Mouse (Mus musculus) lung, embryonic 15.5 days (tissue): ENCODE measurements at regions not wholly inside any gene's neighbourhood (a gene's known extent, or its start where the extent isn't known, plus 50 kb on each side); places are given as distances from the start of the nearest gene placed in this dataset.

ENCODE experiments used
- ATAC-seq: fragments of 200-750 bp; cut with Nextera tagmentation; 2 replicates; pipeline ENCODE4 v1.8.0; 2017; ENCODE audit warnings: moderate number of reproducible peaks, borderline replicate concordance; ENCODE audit not compliant: low FRiP score, low TSS enrichment; ENCODE audit errors: extremely low read depth
- H3K27ac ChIP-seq: fragments of 300-500 bp; sonication (generic); 2 replicates; pipeline ENCODE4 v1.5.1; 2015; ENCODE audit warnings: moderate library complexity, mild to moderate bottlenecking, inconsistent platforms
- H3K27me3 ChIP-seq: fragments of 300-500 bp; sonication (generic); 2 replicates; pipeline ENCODE4 v1.6.1; 2015; ENCODE audit warnings: inconsistent platforms
- H3K36me3 ChIP-seq: fragments of 300-500 bp; sonication (generic); 2 replicates; pipeline ENCODE4 v1.6.1; 2015; ENCODE audit warnings: inconsistent platforms
- H3K4me1 ChIP-seq: fragments of 300-500 bp; sonication (generic); 2 replicates; pipeline ENCODE4 v1.6.1; 2015; ENCODE audit warnings: inconsistent platforms
- H3K4me2 ChIP-seq: fragments of 300-500 bp; sonication (generic); 2 replicates; pipeline ENCODE4 v1.6.1; 2015; ENCODE audit warnings: inconsistent platforms, mild to moderate bottlenecking, moderate library complexity
- H3K4me3 ChIP-seq: fragments of 300-500 bp; sonication (generic); 2 replicates; pipeline ENCODE4 v1.5.1; 2015; ENCODE audit warnings: mild to moderate bottlenecking, inconsistent platforms
- H3K9ac ChIP-seq: fragments of 300-500 bp; sonication (generic); 2 replicates; pipeline ENCODE4 v1.6.1; 2015; ENCODE audit warnings: inconsistent platforms
- H3K9me3 ChIP-seq: fragments of 300-500 bp; sonication (generic); 2 replicates; pipeline ENCODE4 v1.6.1; 2016; ENCODE audit warnings: inconsistent platforms
- WGBS: fragments of 180-500 bp; shearing (Covaris S2); methylation state at CpG from one replicate; pipeline ENCODE4 v1.1.7; 2015; 5-methylcytosine and 5-hydroxymethylcytosine counted together

DNA sequence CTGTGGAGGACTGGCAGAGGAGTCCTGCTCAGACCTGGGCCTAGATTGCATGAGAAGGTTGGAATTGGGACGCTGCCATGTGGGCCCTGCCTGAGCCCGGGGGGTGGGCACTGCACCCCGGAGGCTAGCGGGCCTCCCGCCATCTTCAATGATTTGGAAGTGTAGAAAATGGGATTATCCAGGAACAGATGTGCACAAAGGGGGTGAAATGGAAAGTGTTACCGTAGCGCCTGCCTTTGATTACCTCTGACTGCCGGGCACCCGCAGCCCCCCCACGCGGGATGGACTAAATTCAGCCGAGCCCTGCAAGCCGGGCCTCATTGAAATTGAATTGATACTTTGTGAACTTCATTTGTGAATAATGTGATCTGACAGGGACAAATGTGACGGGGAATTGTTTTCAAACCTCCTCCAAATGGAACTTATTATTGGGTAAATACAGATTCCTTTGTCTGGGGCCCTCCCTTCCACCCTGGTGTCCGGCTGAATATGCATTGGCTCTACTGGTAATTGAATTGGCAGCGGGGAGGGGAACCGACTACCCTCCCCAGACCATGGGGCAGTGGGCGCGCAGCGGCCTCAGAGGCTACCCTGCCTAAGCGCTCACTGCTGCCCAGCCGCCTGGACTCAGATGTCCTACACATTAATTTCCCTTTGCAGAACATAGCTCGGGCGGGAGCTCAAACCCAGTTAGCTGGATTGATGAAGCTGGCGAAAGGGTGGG is 77.9 kb upstream of the Nkx1-1 start:
- no peaks in the 10 kb centered on the region for H3K9me3 ChIP-seq
- no peaks in the 10 kb centered on the region for H3K36me3 ChIP-seq
- H3K27ac ChIP-seq, result no peak overlapping the region
- no peak for ATAC-seq
- H3K4me2 ChIP-seq, result no peak overlapping the region
- no peak overlapping the region for H3K9ac ChIP-seq
- H3K4me3 ChIP-seq, result no peak overlapping the region
- H3K4me1 ChIP-seq, result no peaks in the 10 kb centered on the region
- 66% methylated on average over 25 of the region's 25 CpGs for WGBS
- H3K27me3 ChIP-seq, result 0 out of 2 replicates have a peak, but pooled peaks cover 4% of the 10 kb centered on the region

DNA sequence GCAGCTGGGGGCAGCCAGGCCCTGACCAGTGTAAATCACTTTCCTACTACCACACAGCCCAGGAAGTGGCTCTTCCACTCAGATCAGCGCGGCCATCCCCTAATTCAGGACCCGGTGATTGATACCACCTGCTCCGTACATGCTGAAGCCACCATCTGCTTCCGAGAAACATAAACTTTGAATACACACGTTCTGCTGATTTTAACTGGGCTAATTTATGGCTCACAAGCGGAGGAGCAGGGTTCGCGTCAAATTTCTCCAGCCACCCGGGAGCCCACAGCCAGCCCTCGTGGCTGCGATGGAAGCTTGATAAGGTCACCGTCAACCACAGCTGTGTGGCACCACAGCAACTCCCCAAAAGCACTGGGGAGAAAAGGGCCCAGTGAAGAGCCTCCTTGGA is 72.0 kb upstream of the Nkx1-1 start:
- Histone ChIP-seq H3K4me2 (no peak overlapping the region), H3K4me3 (no peak overlapping the region), H3K9ac (no peak overlapping the region), H3K27ac (no peak overlapping the region), H3K27me3 (no peaks in the 10 kb centered on the region), H3K4me1 (no peaks in the 10 kb centered on the region), H3K9me3 (no peaks in the 10 kb centered on the region), H3K36me3 (no peaks in the 10 kb centered on the region)
- WGBS, result 23% methylated on average over 13 of the region's 13 CpGs
- no peak for ATAC-seq

DNA sequence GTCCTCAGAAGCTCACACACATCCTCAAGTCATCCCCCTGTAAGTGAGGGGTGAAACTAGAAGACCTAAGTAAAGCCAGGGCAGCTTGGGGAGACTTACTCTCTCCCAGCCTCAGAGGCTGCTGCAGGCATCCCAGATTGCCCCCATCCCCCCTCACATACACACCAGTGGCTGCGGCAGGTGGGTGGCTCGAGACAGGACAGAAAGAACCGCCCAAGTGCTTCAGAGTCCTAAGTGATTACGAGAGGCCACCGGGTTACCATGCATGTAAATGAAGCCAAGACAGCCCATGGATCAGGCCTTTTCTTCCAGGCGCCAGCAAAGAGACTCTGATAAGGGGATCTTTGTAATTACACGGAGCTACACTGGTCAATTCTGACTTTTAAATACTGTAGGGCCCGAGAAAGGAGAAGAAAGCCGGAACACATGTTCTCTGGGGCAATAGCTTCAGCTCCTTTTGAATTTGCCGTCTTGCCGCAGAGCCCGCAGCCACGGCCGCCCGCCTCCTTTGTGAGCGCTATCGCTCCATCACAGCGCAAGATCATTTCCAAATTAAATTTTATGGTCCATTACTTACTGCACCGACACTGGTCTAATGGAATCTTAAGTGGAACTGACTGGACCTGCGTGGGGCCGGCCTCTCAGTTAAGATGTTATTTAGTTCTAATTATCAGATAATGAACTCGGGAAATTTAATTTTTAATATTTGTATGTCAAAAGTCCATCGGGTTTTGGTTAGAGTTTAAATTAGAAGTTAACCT is 68.1 kb upstream of the Nkx1-1 start:
- no peaks in the 10 kb centered on the region for H3K36me3 ChIP-seq
- ATAC-seq, result no peak
- H3K9ac ChIP-seq, result no peak overlapping the region
- H3K4me3 ChIP-seq, result no peak overlapping the region
- no peak overlapping the region for H3K4me2 ChIP-seq
- H3K27me3 ChIP-seq, result no peaks in the 10 kb centered on the region
- no peaks in the 10 kb centered on the region for H3K4me1 ChIP-seq
- no peaks in the 10 kb centered on the region for H3K9me3 ChIP-seq
- no peak overlapping the region for H3K27ac ChIP-seq
- 62% methylated on average over 23 of the region's 23 CpGs for WGBS

DNA sequence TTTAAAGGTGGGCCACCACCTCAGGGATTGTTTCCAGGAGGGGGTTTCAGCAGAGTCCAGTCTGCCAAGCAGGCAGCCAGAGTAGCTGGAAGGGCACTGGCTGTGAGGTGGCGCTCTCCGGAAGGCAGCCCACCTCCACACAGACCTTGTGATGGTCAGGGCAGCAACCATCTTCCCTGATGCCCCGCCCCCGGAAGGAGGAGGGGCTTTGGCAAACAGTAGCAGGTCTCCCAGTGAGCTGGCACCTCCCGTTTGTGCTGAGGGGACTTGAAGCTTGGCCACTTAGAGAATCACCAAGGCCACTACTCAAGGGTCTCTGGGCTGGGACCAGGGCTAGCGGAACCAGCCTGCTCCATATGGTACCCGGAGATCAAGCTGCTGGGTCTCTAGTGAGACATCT is 67.4 kb upstream of the Nkx1-1 start:
- no peak overlapping the region for H3K4me2 ChIP-seq
- no peak overlapping the region for H3K9ac ChIP-seq
- H3K27me3 ChIP-seq, result no peaks in the 10 kb centered on the region
- 45% methylated on average over 7 of the region's 7 CpGs for WGBS
- H3K27ac ChIP-seq, result no peak overlapping the region
- H3K4me3 ChIP-seq, result no peak overlapping the region
- H3K9me3 ChIP-seq, result no peaks in the 10 kb centered on the region
- no peak for ATAC-seq
- H3K4me1 ChIP-seq, result no peaks in the 10 kb centered on the region
- H3K36me3 ChIP-seq, result no peaks in the 10 kb centered on the region

DNA sequence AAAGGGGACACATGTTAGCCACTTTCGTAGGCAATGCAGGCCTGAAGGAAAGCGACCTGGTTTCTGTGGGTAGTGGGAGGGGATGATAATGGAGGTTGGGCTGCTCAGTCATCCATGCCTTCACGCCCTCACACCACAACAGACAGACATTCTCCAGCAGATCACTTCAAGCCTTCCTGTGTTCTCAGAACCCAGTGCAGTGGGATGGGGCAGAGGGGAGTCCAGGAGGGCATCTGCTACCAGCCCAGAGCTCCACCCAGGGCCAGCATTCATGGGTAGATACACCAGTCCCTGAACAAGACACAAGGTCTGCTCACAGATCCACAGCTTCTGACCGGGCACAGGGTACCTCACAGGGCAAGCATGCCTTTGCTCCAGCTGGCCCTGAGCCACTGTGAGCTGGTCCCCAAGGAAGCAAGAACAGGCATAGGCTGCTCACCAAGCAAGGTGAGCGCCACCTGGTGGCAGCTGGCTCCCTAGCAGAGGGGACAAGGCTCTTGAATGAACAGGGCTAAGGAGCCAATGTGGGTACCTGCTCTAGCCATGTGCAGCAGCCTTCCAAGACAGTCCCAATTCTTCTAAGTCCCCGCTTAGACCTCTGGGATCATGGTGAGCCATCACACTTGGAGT is 62.2 kb upstream of the Nkx1-1 start:
- H3K27ac ChIP-seq, result no peak overlapping the region
- H3K4me1 ChIP-seq, result no peaks in the 10 kb centered on the region
- no peaks in the 10 kb centered on the region for H3K36me3 ChIP-seq
- no peaks in the 10 kb centered on the region for H3K9me3 ChIP-seq
- no peak overlapping the region for H3K4me2 ChIP-seq
- peak; percentile 62; the same call in 1 of the 2 replicates for ATAC-seq
- no peaks in the 10 kb centered on the region for H3K27me3 ChIP-seq
- no peak overlapping the region for H3K4me3 ChIP-seq
- 24% methylated on average over 6 of the region's 6 CpGs for WGBS
- H3K9ac ChIP-seq, result no peak overlapping the region

DNA sequence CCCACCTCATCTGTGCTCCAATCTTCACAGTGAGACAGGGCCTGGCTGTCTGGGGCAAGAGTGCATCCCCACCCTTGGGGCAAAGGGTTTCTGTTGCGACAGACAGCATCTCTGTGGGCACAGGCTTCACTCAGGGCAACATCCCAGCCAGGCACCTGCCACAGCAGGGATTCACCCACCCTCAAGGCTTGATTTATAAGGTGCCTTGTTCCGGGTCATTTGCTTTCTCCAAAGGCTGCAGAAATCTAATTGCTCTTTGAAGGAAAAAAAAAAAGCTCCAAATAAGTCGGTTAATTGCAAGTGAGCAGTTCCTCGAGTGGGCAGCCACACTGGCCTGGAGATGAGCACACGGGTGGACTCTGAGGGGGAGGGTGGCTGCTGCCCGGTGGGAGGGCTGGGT is 61.5 kb upstream of the Nkx1-1 start:
- H3K27me3 ChIP-seq, result no peaks in the 10 kb centered on the region

DNA sequence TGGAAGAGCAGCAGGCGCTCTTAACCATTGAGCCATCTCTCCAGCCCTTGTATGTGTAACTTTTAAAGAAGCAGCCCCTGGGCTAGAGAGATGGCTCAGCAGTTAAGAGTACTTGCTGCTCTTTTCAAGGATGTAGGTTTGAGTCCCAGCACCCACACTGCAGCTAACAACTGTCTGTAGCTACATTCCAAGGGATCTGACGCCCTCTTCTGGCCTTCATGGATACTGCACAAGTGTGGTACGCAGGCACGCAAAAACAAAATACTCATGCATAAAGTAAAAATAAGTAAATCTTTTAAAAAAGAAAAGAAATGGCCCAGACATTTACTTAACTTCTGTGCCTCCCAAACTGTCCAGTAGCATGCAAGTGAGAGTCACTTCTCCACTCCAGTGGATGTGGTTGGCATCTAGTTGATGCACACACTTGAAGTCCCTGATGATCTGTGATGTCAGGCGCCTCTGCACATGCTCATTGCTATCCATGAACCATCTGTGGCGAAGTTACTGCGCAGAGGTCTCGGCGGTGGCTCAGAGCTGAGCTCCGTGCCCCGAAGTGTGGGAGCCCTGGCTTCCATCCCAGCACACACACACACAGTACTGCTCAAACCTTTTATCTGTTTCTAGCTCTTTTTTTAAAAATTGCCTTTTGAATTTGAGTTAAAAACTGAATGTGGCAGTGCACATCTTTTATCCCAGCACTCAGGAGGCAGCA is 59.0 kb upstream of the Nkx1-1 start:
- 78% methylated on average over 11 of the region's 11 CpGs for WGBS
- H3K9me3 ChIP-seq, result no peaks in the 10 kb centered on the region
- H3K4me1 ChIP-seq, result no peaks in the 10 kb centered on the region
- peaks cover 3% of the 10 kb centered on the region; the same call in 1 of the 2 replicates for H3K27me3 ChIP-seq
- H3K9ac ChIP-seq, result no peak overlapping the region
- H3K27ac ChIP-seq, result no peak overlapping the region
- H3K4me2 ChIP-seq, result no peak overlapping the region
- H3K36me3 ChIP-seq, result no peaks in the 10 kb centered on the region
- ATAC-seq, result no peak
- no peak overlapping the region for H3K4me3 ChIP-seq

More for the DNA sequence above, 61.5 kb upstream of the Nkx1-1 start:
- no peak overlapping the region for H3K4me2 ChIP-seq
- H3K9ac ChIP-seq, result no peak overlapping the region
- H3K4me1 ChIP-seq, result no peaks in the 10 kb centered on the region
- no peaks in the 10 kb centered on the region for H3K9me3 ChIP-seq
- H3K36me3 ChIP-seq, result no peaks in the 10 kb centered on the region
- no peak overlapping the region for H3K4me3 ChIP-seq
- no peak overlapping the region for H3K27ac ChIP-seq
- 60% methylated on average over 6 of the region's 6 CpGs for WGBS
- no peak for ATAC-seq

DNA sequence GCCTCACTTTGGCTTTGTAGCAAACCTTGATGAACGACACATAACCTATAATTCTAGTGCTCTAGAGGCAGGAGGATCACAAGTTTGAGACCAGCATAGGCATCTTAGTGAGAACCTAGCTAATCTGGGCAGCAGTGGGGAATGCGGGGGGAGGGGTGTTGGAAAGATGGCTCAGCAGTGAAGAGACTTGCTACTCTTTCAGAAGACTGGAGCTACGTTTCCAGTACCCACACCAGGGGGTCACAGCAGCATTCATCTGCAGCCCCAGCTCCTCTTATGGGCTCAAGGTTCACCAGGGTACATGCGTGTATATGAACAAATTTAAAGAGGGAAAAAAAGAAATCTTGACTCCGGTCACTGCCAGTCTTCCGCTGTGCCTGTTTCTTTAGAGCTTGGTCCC is 55.5 kb upstream of the Nkx1-1 start:
- Histone ChIP-seq H3K9ac (no peak overlapping the region), H3K4me2 (no peak overlapping the region), H3K36me3 (no peaks in the 10 kb centered on the region), H3K9me3 (no peaks in the 10 kb centered on the region), H3K27ac (no peak overlapping the region), H3K4me3 (no peak overlapping the region), H3K4me1 (no peaks in the 10 kb centered on the region), H3K27me3 (peaks cover 4% of the 10 kb centered on the region; the same call in 1 of the 2 replicates)
- no peak for ATAC-seq
- 66% methylated on average over 6 of the region's 6 CpGs for WGBS

DNA sequence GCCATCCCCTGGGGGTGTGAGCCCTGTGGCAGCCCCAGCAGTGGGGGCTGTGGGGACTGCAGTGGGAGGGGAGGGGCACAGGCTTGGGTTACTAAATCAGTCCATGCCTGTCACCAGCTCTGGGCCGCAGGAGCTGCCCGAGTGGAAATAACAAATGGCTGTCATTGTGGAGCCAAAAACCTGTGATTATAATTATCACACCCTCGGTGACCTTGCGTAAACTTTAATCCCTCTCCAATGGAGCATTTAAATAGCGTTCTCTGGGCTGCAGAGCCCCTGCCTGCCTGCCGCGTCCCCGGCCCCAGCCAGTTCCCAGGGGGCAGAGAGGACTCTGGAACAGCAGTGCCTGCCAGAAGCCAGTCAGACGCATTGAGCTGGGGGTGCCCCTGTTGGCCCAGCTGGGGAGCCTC is 54.4 kb upstream of the Nkx1-1 start:
- Histone ChIP-seq H3K4me3 (no peak overlapping the region), H3K27me3 (peaks cover 4% of the 10 kb centered on the region; the same call in 1 of the 2 replicates), H3K9ac (no peak overlapping the region), H3K4me2 (no peak overlapping the region), H3K36me3 (no peaks in the 10 kb centered on the region), H3K4me1 (no peaks in the 10 kb centered on the region), H3K9me3 (no peaks in the 10 kb centered on the region), H3K27ac (no peak overlapping the region)
- ATAC-seq, result no peak
- WGBS, result 16% methylated on average over 9 of the region's 9 CpGs

DNA sequence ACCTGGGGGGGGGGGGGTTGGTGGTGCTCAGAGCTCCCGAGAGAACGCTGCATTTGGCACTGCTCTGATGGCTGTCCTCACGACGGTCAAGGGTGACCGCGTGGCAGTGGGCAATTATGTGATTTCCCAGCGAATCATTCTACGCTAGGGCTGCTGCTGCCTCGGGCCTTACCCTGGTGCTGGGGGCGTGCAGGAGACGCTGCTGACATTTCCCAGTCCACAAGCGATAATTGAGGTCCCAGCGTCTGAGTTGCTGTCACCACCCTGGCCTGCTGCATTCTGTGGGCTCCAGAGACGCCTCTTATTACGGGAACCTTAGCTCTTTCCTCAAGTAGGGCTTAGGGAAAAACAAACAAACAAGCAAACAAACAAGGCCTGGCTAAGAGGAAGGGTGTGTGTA is 52.0 kb upstream of the Nkx1-1 start:
- ATAC-seq, result no peak

More for the DNA sequence above, 52.0 kb upstream of the Nkx1-1 start:
- Histone ChIP-seq H3K27me3 (peaks cover 4% of the 10 kb centered on the region; the same call in 1 of the 2 replicates), H3K9me3 (no peaks in the 10 kb centered on the region), H3K27ac (no peak overlapping the region), H3K9ac (no peak overlapping the region), H3K4me1 (no peaks in the 10 kb centered on the region), H3K36me3 (no peaks in the 10 kb centered on the region), H3K4me2 (no peak overlapping the region), H3K4me3 (no peak overlapping the region)
- 51% methylated on average over 15 of the region's 15 CpGs for WGBS
